Mouse (Mus musculus): ENCODE measurements around the gene Ralgapa2. TPM values are rescaled to one million over a fixed set of nuclear protein-coding genes. Genes with fewer than 3 reads are reported as not detected.
A peak's percentile ranks its signal among the peaks of the same experiment; 100 is the strongest.

The Ralgapa2 gene
- total and polyA plus RNA-seq, 2 experiments from 2014 or later = 9.5 to 29.0 TPM

GRCm38 (mm10) chr2:146423032-146423691 lies 89.0 kb downstream of the Ralgapa2 start:
- H3K9ac ChIP-seq (replicated peaks; ENCODE audit: low read length) = no peak overlapping the region
- 58% methylated on average over 5 of the region's 5 CpGs for WGBS
- no peak overlapping the region for H3K4me3 ChIP-seq (ENCODE audit: low read length)
- no peak overlapping the region for H3K4me2 ChIP-seq (ENCODE audit: low read depth, low read length)
- TF ChIP-seq CTCF (IDR thresholded peaks at IDR 0.05; ENCODE audit: low read depth) = no peak
- H3K4me1 ChIP-seq (ENCODE audit: insufficient read depth, low read length) = no peaks in the 10 kb centered on the region
- H3K36me3 ChIP-seq (ENCODE audit: insufficient read depth, low read length) = no peaks in the 10 kb centered on the region; the same call in 1 of the 2 replicates
- H3K27ac ChIP-seq = no peak overlapping the region
- DNase-seq (ENCODE audit: low spot score) = peak; percentile 38
- no peaks in the 10 kb centered on the region for H3K9me3 ChIP-seq (ENCODE audit: low read length)
- no peak for ATAC-seq
- no peaks in the 10 kb centered on the region for H3K27me3 ChIP-seq (ENCODE audit: insufficient read depth, low read length)

GRCm38 (mm10) chr2:146416283-146416682 lies 95.9 kb downstream of the Ralgapa2 start:
- H3K36me3 ChIP-seq (ENCODE audit: insufficient read depth, low read length) = no peaks in the 10 kb centered on the region; the same call in 1 of the 2 replicates
- TF ChIP-seq CTCF (IDR thresholded peaks at IDR 0.05; ENCODE audit: low read depth) = no peak

GRCm38 (mm10) chr2:146414484-146415291 lies 97.5 kb downstream of the Ralgapa2 start:
- ATAC-seq = peak; percentile 96
- Histone ChIP-seq H3K27ac (peak overlapping the region; percentile 84), H3K36me3 (ENCODE audit: insufficient read depth, low read length) (no peaks in the 10 kb centered on the region; the same call in 1 of the 2 replicates), H3K4me1 (ENCODE audit: insufficient read depth, low read length) (no peaks in the 10 kb centered on the region), H3K9ac (replicated peaks; ENCODE audit: low read length) (no peak overlapping the region), H3K4me3 (ENCODE audit: low read length) (no peak overlapping the region), H3K4me2 (ENCODE audit: low read depth, low read length) (0 out of 2 replicates have a peak overlapping the region, but pooled peaks have one; percentile 16), H3K27me3 (ENCODE audit: insufficient read depth, low read length) (no peaks in the 10 kb centered on the region), H3K9me3 (ENCODE audit: low read length) (no peaks in the 10 kb centered on the region)
- TF ChIP-seq CTCF (IDR thresholded peaks at IDR 0.05; ENCODE audit: low read depth) = peak; percentile 82
- DNase-seq (ENCODE audit: low spot score) = peak; percentile 91
- WGBS = 21% methylated on average over 8 of the region's 8 CpGs

More at GRCm38 (mm10) chr2:146416283-146416682, 95.9 kb downstream of the Ralgapa2 start:
- H3K4me1 ChIP-seq (ENCODE audit: insufficient read depth, low read length) = no peaks in the 10 kb centered on the region
- H3K27ac ChIP-seq = no peak overlapping the region
- H3K9ac ChIP-seq (replicated peaks; ENCODE audit: low read length) = no peak overlapping the region
- WGBS = 88% methylated on average over 2 of the region's 2 CpGs
- H3K4me3 ChIP-seq (ENCODE audit: low read length) = no peak overlapping the region
- no peak for DNase-seq (ENCODE audit: low spot score)
- ATAC-seq = no peak
- no peak overlapping the region for H3K4me2 ChIP-seq (ENCODE audit: low read depth, low read length)
- H3K9me3 ChIP-seq (ENCODE audit: low read length) = no peaks in the 10 kb centered on the region
- no peaks in the 10 kb centered on the region for H3K27me3 ChIP-seq (ENCODE audit: insufficient read depth, low read length)

- H3K9me3 ChIP-seq (ENCODE audit: low read length) = no peaks in the 10 kb centered on the region
- DNase-seq (ENCODE audit: low spot score) (no peak), ATAC-seq (no peak)
- H3K4me3 ChIP-seq (ENCODE audit: low read length) = no peak overlapping the region
- no peak overlapping the region for H3K27ac ChIP-seq
- no peak for TF ChIP-seq CTCF (IDR thresholded peaks at IDR 0.05; ENCODE audit: low read depth)
- 77% methylated on average over 9 of the region's 9 CpGs for WGBS
- no peak overlapping the region for H3K9ac ChIP-seq (replicated peaks; ENCODE audit: low read length)
- H3K4me1 ChIP-seq (ENCODE audit: insufficient read depth, low read length) = no peaks in the 10 kb centered on the region
- H3K36me3 ChIP-seq (ENCODE audit: insufficient read depth, low read length) = no peaks in the 10 kb centered on the region; the same call in 1 of the 2 replicates
- H3K4me2 ChIP-seq (ENCODE audit: low read depth, low read length) = no peak overlapping the region
- no peaks in the 10 kb centered on the region for H3K27me3 ChIP-seq (ENCODE audit: insufficient read depth, low read length)
Observed at GRCm38 (mm10) chr2:146412733-146413132, 99.4 kb downstream of the Ralgapa2 start.

GRCm38 (mm10) chr2:146411904-146412303 lies 100.2 kb downstream of the Ralgapa2 start:
- Histone ChIP-seq H3K27me3 (ENCODE audit: insufficient read depth, low read length) (no peaks in the 10 kb centered on the region), H3K9me3 (ENCODE audit: low read length) (no peaks in the 10 kb centered on the region), H3K9ac (replicated peaks; ENCODE audit: low read length) (no peak overlapping the region), H3K36me3 (ENCODE audit: insufficient read depth, low read length) (no peaks in the 10 kb centered on the region; the same call in 1 of the 2 replicates), H3K4me1 (ENCODE audit: insufficient read depth, low read length) (no peaks in the 10 kb centered on the region), H3K4me2 (ENCODE audit: low read depth, low read length) (no peak overlapping the region), H3K27ac (no peak overlapping the region), H3K4me3 (ENCODE audit: low read length) (no peak overlapping the region)
- no peak for TF ChIP-seq CTCF (IDR thresholded peaks at IDR 0.05; ENCODE audit: low read depth)
- WGBS = 92% methylated on average over 5 of the region's 5 CpGs
- DNase-seq (ENCODE audit: low spot score) = no peak
- no peak for ATAC-seq

- H3K9ac ChIP-seq (replicated peaks; ENCODE audit: low read length) = no peak overlapping the region
- H3K27ac ChIP-seq = no peak overlapping the region
- 90% methylated on average over 4 of the region's 4 CpGs for WGBS
- H3K4me1 ChIP-seq (ENCODE audit: insufficient read depth, low read length) = no peaks in the 10 kb centered on the region
- no peak for ATAC-seq
- no peak for TF ChIP-seq CTCF (IDR thresholded peaks at IDR 0.05; ENCODE audit: low read depth)
- no peak overlapping the region for H3K4me3 ChIP-seq (ENCODE audit: low read length)
- H3K4me2 ChIP-seq (ENCODE audit: low read depth, low read length) = no peak overlapping the region
- peaks cover 6% of the 10 kb centered on the region; the same call in 1 of the 2 replicates for H3K36me3 ChIP-seq (ENCODE audit: insufficient read depth, low read length)
- no peak for DNase-seq (ENCODE audit: low spot score)
- H3K9me3 ChIP-seq (ENCODE audit: low read length) = no peaks in the 10 kb centered on the region
- H3K27me3 ChIP-seq (ENCODE audit: insufficient read depth, low read length) = no peaks in the 10 kb centered on the region
Observed at GRCm38 (mm10) chr2:146407078-146407477, 105.1 kb downstream of the Ralgapa2 start.

All from hindbrain, postnatal 0 days (tissue).